Comparison of ENCODE assay signal across 9 mouse cellular contexts in genomic region chr11:118021806-118022205, GRCm38 (mm10). TPM values are rescaled to one million over a fixed set of nuclear protein-coding genes. Genes with fewer than 3 reads are reported as not detected.
A peak's percentile ranks its signal among the peaks of the same experiment; 100 is the strongest.
DNase-seq lines count a peak whose midpoint lies in the region; ATAC-seq and TF ChIP-seq lines count a peak whose summit lies in the region.
"Had no signal": no experiment of that assay in that cellular context is flagged by ENCODE, and none has a peak within 500 bp of the region (broad histone marks: within the 10 kb centered on the region; RNA-seq: fewer than 3 reads in every experiment).

No protein-coding gene starts in this region.

- no peaks in the 10 kb centered on the region for H3K4me1 ChIP-seq in heart, embryonic 12.5 days (replicated peaks)
- no peaks in the 10 kb centered on the region for H3K4me1 ChIP-seq in forebrain, embryonic 15.5 days
- H3K4me1 ChIP-seq in midbrain, postnatal 0 days (ENCODE audit: insufficient read depth, low read length), result no peaks in the 10 kb centered on the region

- H3K4me2 ChIP-seq in heart, embryonic 12.5 days, result no peak overlapping the region
- H3K4me2 ChIP-seq in forebrain, embryonic 15.5 days (replicated peaks), result no peak overlapping the region
- H3K4me2 ChIP-seq in midbrain, postnatal 0 days (ENCODE audit: low read depth, low read length, poor library complexity, severe bottlenecking), result no peak overlapping the region

- ATAC-seq in heart, embryonic 12.5 days (ENCODE audit: insufficient number of reproducible peaks, low FRiP score), result no peak
- 0 out of 2 replicates have a peak, but pooled peaks have one; percentile 23 for ATAC-seq in forebrain, embryonic 15.5 days (replicated peaks)
- ATAC-seq in inflammation-experienced regulatory T-cells, adult 6 months, result peak; percentile 70
- no peak for ATAC-seq in midbrain, postnatal 0 days (ENCODE audit: low FRiP score)
- ATAC-seq: Patski had no signal

- no peak overlapping the region for H3K4me3 ChIP-seq in heart, embryonic 12.5 days
- H3K4me3 ChIP-seq in forebrain, embryonic 15.5 days, result no peak overlapping the region
- no peak overlapping the region for H3K4me3 ChIP-seq in midbrain, postnatal 0 days (ENCODE audit: low read depth, low read length)

- 61% methylated on average over 1 of the region's 1 CpGs for WGBS in heart, embryonic 12.5 days
- 57% methylated on average over 1 of the region's 1 CpGs for WGBS in forebrain, embryonic 15.5 days
- 50% methylated on average over 1 of the region's 1 CpGs for WGBS in midbrain, postnatal 0 days

- intact Hi-C loops in left cerebral cortex, postnatal 36 days (cut with DNase I), result loop anchor here (1.0 to 5.0 kb wide), 3 partner anchors 52 to 150 kb away; partner anchors contain the start of genes Socs3 and Tha1

- H3K27ac ChIP-seq in heart, embryonic 12.5 days (ENCODE audit: poor library complexity, severe bottlenecking), result no peak overlapping the region
- H3K27ac ChIP-seq in forebrain, embryonic 15.5 days (replicated peaks), result no peak overlapping the region
- H3K27ac ChIP-seq in midbrain, postnatal 0 days (ENCODE audit: low read depth, low read length), result no peak overlapping the region

- no peaks in the 10 kb centered on the region for H3K9me3 ChIP-seq in heart, embryonic 12.5 days (replicated peaks)
- no peaks in the 10 kb centered on the region for H3K9me3 ChIP-seq in forebrain, embryonic 15.5 days
- H3K9me3 ChIP-seq in midbrain, postnatal 0 days (ENCODE audit: low read length), result no peaks in the 10 kb centered on the region

- no peak overlapping the region for H3K9ac ChIP-seq in heart, embryonic 12.5 days
- H3K9ac ChIP-seq in forebrain, embryonic 15.5 days (replicated peaks), result no peak overlapping the region
- H3K9ac ChIP-seq in midbrain, postnatal 0 days (replicated peaks; ENCODE audit: low read length, poor library complexity, severe bottlenecking), result no peak overlapping the region

- peak; percentile 87 for TF ChIP-seq CTCF in midbrain, postnatal 0 days (IDR thresholded peaks at IDR 0.05)

- peaks cover 70% of the 10 kb centered on the region for H3K36me3 ChIP-seq in heart, embryonic 12.5 days
- peaks cover 33% of the 10 kb centered on the region for H3K36me3 ChIP-seq in forebrain, embryonic 15.5 days
- peaks cover 39% of the 10 kb centered on the region for H3K36me3 ChIP-seq in midbrain, postnatal 0 days (ENCODE audit: insufficient read depth, low read length)

- DNase-seq in heart, adult 11 months, result peak; percentile 95
- peak; percentile 55 for DNase-seq in c-Kit-negative CD71-positive TER-119-positive erythroid progenitor cells, embryonic 14.5 days (ENCODE audit: low read depth, low spot score)
- DNase-seq in left cerebral cortex, postnatal 36 days (ENCODE audit: low spot score in 2 of 2), result peak; percentile 62 to 69
- DNase-seq in midbrain, postnatal 0 days (ENCODE audit: low spot score), result peak; percentile 74
- peak; percentile 70 to 85 for DNase-seq in spleen, postnatal 10 days (ENCODE audit: low spot score in 2 of 2)

- no peaks in the 10 kb centered on the region for H3K27me3 ChIP-seq in heart, embryonic 12.5 days (replicated peaks)
- no peaks in the 10 kb centered on the region for H3K27me3 ChIP-seq in forebrain, embryonic 15.5 days
- H3K27me3 ChIP-seq in midbrain, postnatal 0 days (ENCODE audit: insufficient read depth, low read length), result no peaks in the 10 kb centered on the region
- H3K27me3 ChIP-seq: Patski had no signal

RNA-seq across cellular contexts. Expression of gene Pgs1, which starts 35.7 kb away (rescaled TPM):
- 28.9 and 29.6 TPM in 2 replicates for polyA plus RNA-seq in heart, embryonic 12.5 days (2016; fragmentation: Nextera tagmentation; extraction: Ambion mirVana)
- polyA plus RNA-seq in forebrain, embryonic 15.5 days (2015; fragmentation: Nextera tagmentation; extraction: Ambion mirVana), result 52.9 and 54.3 TPM in 2 replicates
- 10 to 100 TPM; 26.4 to 38.4 (median 36.7) TPM for polyA plus RNA-seq in inflammation-experienced regulatory T-cells, adult 6 months (2017; shearing (Covaris generic))
- 10 to 100 TPM; 82.8 to 86.3 TPM for total RNA-seq in left cerebral cortex, postnatal 36 days (2021)
- total RNA-seq in midbrain, postnatal 0 days (2014; rRNA removed), result 62.0 and 72.2 TPM in 2 replicates
- polyA plus RNA-seq in midbrain, postnatal 0 days (2015; fragmentation: Nextera tagmentation; extraction: Ambion mirVana), result 55.0 and 61.8 TPM in 2 replicates

RNA-seq across cellular contexts. Expression of gene Socs3, which starts 52.0 kb away (rescaled TPM):
- 7.1 and 8.0 TPM in 2 replicates for polyA plus RNA-seq in heart, embryonic 12.5 days (2016; fragmentation: Nextera tagmentation; extraction: Ambion mirVana)
- polyA plus RNA-seq in forebrain, embryonic 15.5 days (2015; fragmentation: Nextera tagmentation; extraction: Ambion mirVana), result 14.2 and 15.1 TPM in 2 replicates
- 10 to 100 TPM; 21.7 to 47.4 (median 28.6) TPM for polyA plus RNA-seq in inflammation-experienced regulatory T-cells, adult 6 months (2017; shearing (Covaris generic))
- 1 to 10 TPM; 2.8 to 5.0 TPM for total RNA-seq in left cerebral cortex, postnatal 36 days (2021)
- 7.3 and 8.5 TPM in 2 replicates for total RNA-seq in midbrain, postnatal 0 days (2014; rRNA removed)
- 4.4 and 4.9 TPM in 2 replicates for polyA plus RNA-seq in midbrain, postnatal 0 days (2015; fragmentation: Nextera tagmentation; extraction: Ambion mirVana)

Comparison
In these comparisons a context has a peak if more than half of its experiments do, and no peak if none do; other contexts are left out.
1. ATAC-seq: peak in forebrain, embryonic 15.5 days (single experiment) and inflammation-experienced regulatory T-cells, adult 6 months (single experiment); none in heart, embryonic 12.5 days (single experiment) and midbrain, postnatal 0 days (single experiment).
2. Peak in every context shown above with its lines, with median percentiles within 50 percentile points of each other: DNase-seq.